34 mouse cellular contexts compared by ENCODE assay signal in the genomic region with DNA sequence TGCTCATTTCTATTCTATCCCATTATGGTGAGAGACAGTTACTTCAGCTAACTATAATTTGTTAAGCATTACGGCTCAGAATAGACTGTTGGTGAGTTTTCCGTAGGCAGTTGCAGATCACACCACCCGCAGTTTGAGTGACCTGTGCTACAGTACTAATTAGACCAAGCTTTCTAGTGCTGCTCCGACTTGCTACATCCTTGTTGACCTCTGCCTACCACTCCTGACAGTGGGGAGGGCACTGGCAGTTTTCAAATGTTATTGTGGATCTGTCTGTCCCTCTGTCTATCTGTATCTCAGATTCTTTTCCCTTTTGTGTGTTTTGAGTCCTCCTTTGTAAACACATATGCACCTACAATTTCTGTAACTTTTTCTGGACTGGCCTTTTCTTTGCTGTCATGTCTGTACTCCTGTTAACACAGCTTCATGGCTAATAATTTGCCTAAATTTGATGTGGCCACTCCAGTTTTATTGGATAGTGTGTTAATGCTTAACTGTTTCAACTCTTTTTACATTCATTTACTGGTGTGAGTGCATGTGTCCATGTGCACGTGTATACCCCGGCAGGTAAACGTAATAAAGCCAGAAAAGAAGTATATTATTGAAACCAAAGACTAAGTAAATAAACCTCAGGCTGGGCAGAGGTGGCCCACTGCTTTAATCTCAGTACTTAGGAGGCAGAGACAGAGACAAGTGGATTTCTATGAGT. TPM values are rescaled to one million over a fixed set of nuclear protein-coding genes. Genes with fewer than 3 reads are reported as not detected.
DNase-seq lines count a peak whose midpoint lies in the region; ATAC-seq lines count a peak whose summit lies in the region.
"Had no signal": no experiment of that assay in that cellular context is flagged by ENCODE, and none has a peak within 500 bp of the region (broad histone marks: within the 10 kb centered on the region; RNA-seq: fewer than 3 reads in every experiment).

No protein-coding gene starts in this region.

- no peaks in the 10 kb centered on the region for H3K27me3 ChIP-seq in heart, embryonic 10.5 days (ENCODE audit: insufficient read depth, poor library complexity, severe bottlenecking)
- H3K27me3 ChIP-seq in kidney, embryonic 14.5 days (ENCODE audit: control insufficient read depth, insufficient read depth, low read length) = no peaks in the 10 kb centered on the region
- no peaks in the 10 kb centered on the region for H3K27me3 ChIP-seq in intestine, embryonic 16.5 days (replicated peaks; ENCODE audit: control insufficient read depth, insufficient read depth, low read length)
- H3K27me3 ChIP-seq: limb, embryonic 13.5 days; midbrain, embryonic 15.5 days; stomach, embryonic 15.5 days had no signal

- no peak overlapping the region for H3K4me2 ChIP-seq in kidney, embryonic 14.5 days (replicated peaks; ENCODE audit: low read depth, low read length)
- no peak overlapping the region for H3K4me2 ChIP-seq in intestine, embryonic 16.5 days (ENCODE audit: low read depth, low read length)
- H3K4me2 ChIP-seq: heart, embryonic 13.5 days; hindbrain, embryonic 14.5 days; limb, embryonic 13.5 days; lung, embryonic 14.5 days; midbrain, embryonic 15.5 days; neural tube, embryonic 15.5 days; stomach, embryonic 15.5 days had no signal

- no peaks in the 10 kb centered on the region for H3K9me3 ChIP-seq in heart, embryonic 10.5 days
- H3K9me3 ChIP-seq in kidney, embryonic 14.5 days (ENCODE audit: control insufficient read depth, low read length) = no peaks in the 10 kb centered on the region
- no peaks in the 10 kb centered on the region for H3K9me3 ChIP-seq in intestine, embryonic 16.5 days (ENCODE audit: control insufficient read depth, low read length)
- H3K9me3 ChIP-seq: G1E; heart, embryonic 13.5 days; limb, embryonic 13.5 days; midbrain, embryonic 10.5 days; midbrain, embryonic 15.5 days; neural tube, embryonic 15.5 days; stomach, embryonic 15.5 days had no signal

- no peak overlapping the region for H3K27ac ChIP-seq in heart, embryonic 10.5 days
- H3K27ac ChIP-seq in kidney, embryonic 14.5 days (ENCODE audit: low read depth, low read length) = no peak overlapping the region
- H3K27ac ChIP-seq in intestine, embryonic 16.5 days (ENCODE audit: low read length) = no peak overlapping the region
- H3K27ac ChIP-seq: heart, embryonic 13.5 days; hindbrain, embryonic 14.5 days; limb, embryonic 13.5 days; liver, embryonic 14.5 days; midbrain, embryonic 10.5 days; midbrain, embryonic 15.5 days; neural tube, embryonic 15.5 days; stomach, embryonic 15.5 days had no signal

- no peaks in the 10 kb centered on the region for H3K4me1 ChIP-seq in heart, embryonic 10.5 days
- H3K4me1 ChIP-seq in kidney, embryonic 14.5 days (ENCODE audit: control insufficient read depth, insufficient read depth, low read length) = no peaks in the 10 kb centered on the region
- no peaks in the 10 kb centered on the region for H3K4me1 ChIP-seq in intestine, embryonic 16.5 days (ENCODE audit: control insufficient read depth, insufficient read depth, low read length)
- H3K4me1 ChIP-seq: heart, embryonic 13.5 days; limb, embryonic 13.5 days; midbrain, embryonic 10.5 days; midbrain, embryonic 15.5 days; neural tube, embryonic 15.5 days; stomach, embryonic 15.5 days had no signal

- H3K36me3 ChIP-seq in heart, embryonic 10.5 days = no peaks in the 10 kb centered on the region
- H3K36me3 ChIP-seq in kidney, embryonic 14.5 days (ENCODE audit: control insufficient read depth, insufficient read depth, low read length) = no peaks in the 10 kb centered on the region
- H3K36me3 ChIP-seq in intestine, embryonic 16.5 days (ENCODE audit: control insufficient read depth, insufficient read depth, low read length) = no peaks in the 10 kb centered on the region
- H3K36me3 ChIP-seq: G1E; heart, embryonic 13.5 days; limb, embryonic 13.5 days; midbrain, embryonic 10.5 days; midbrain, embryonic 15.5 days; neural tube, embryonic 15.5 days; stomach, embryonic 15.5 days had no signal

- ATAC-seq in kidney, embryonic 14.5 days (ENCODE audit: low FRiP score, low TSS enrichment) = no peak
- peak; percentile 73 for ATAC-seq in intestine, embryonic 16.5 days
- ATAC-seq: forebrain, embryonic 14.5 days; midbrain, embryonic 15.5 days; Patski had no signal

- H3K9ac ChIP-seq in kidney, embryonic 14.5 days (ENCODE audit: low read depth, low read length) = no peak overlapping the region
- H3K9ac ChIP-seq in intestine, embryonic 16.5 days (ENCODE audit: low read depth, low read length) = no peak overlapping the region
- H3K9ac ChIP-seq: heart, embryonic 13.5 days; hindbrain, embryonic 14.5 days; limb, embryonic 13.5 days; liver, embryonic 14.5 days; lung, embryonic 14.5 days; midbrain, embryonic 15.5 days; neural tube, embryonic 15.5 days; stomach, embryonic 15.5 days had no signal

- no peak overlapping the region for H3K4me3 ChIP-seq in heart, embryonic 10.5 days
- no peak overlapping the region for H3K4me3 ChIP-seq in kidney, embryonic 14.5 days (ENCODE audit: low read length)
- H3K4me3 ChIP-seq in intestine, embryonic 16.5 days (ENCODE audit: low read length) = no peak overlapping the region
- H3K4me3 ChIP-seq: heart, embryonic 13.5 days; limb, embryonic 13.5 days; midbrain, embryonic 10.5 days; midbrain, embryonic 15.5 days; neural tube, embryonic 15.5 days; stomach, embryonic 15.5 days had no signal

- DNase-seq in heart, adult 11 months = peak; percentile 74
- DNase-seq in heart, embryonic 10.5 days (ENCODE audit: low spot score) = no peak
- DNase-seq in kidney, adult 8-10 months = peak; percentile 40 to 42
- DNase-seq in kidney, postnatal 36 days = peak; percentile 20 to 32
- no peak for DNase-seq in adrenal gland, postnatal 14 days
- DNase-seq in spleen, postnatal 36 days (ENCODE audit: low spot score in 2 of 2) = no peak
- DNase-seq: adrenal gland, postnatal 25 days; cerebellum, adult 9-10 months; cerebellum, postnatal 36 days; gastrocnemius, postnatal 25 days; heart, adult 18-20 months; heart, postnatal 10 days; lung, embryonic 14.5 days; lung, postnatal 14 days; retina, postnatal 1 day; right cerebral cortex, postnatal 14 days had no signal

- WGBS in heart, embryonic 10.5 days = 77% methylated on average over 7 of the region's 7 CpGs
- WGBS in kidney, embryonic 14.5 days = 60% methylated on average over 7 of the region's 7 CpGs
- 57% methylated on average over 7 of the region's 7 CpGs for WGBS in intestine, embryonic 16.5 days

RNA-seq across cellular contexts. Expression of gene Alox15, which starts 21.2 kb away (rescaled TPM):
- polyA plus RNA-seq in heart, embryonic 10.5 days (2016; fragmentation: Nextera tagmentation; extraction: Ambion mirVana) = 0.13 and 0.14 TPM in 2 replicates
- 0.69 and 1.5 TPM in 2 replicates for polyA plus RNA-seq in kidney, embryonic 14.5 days (2014; fragmentation: Nextera tagmentation; extraction: Ambion mirVana)
- 0.64 and 1.1 TPM in 2 replicates for polyA plus RNA-seq in intestine, embryonic 16.5 days (2015; fragmentation: Nextera tagmentation; extraction: Ambion mirVana)
- 4.4 and 4.7 TPM in 2 replicates for total RNA-seq in adrenal gland, postnatal 14 days (2021)
- total RNA-seq: G1E; layer of hippocampus, postnatal 25 days had no signal
- polyA plus RNA-seq: forebrain, embryonic 14.5 days; G1E; midbrain, embryonic 10.5 days; neural tube, embryonic 15.5 days; Patski had no signal

RNA-seq across cellular contexts. Expression of gene Pelp1, which starts 36.8 kb away (rescaled TPM):
- polyA plus RNA-seq in heart, embryonic 10.5 days (2016; fragmentation: Nextera tagmentation; extraction: Ambion mirVana) = 37.9 and 42.9 TPM in 2 replicates
- 27.8 and 39.0 TPM in 2 replicates for polyA plus RNA-seq in kidney, embryonic 14.5 days (2014; fragmentation: Nextera tagmentation; extraction: Ambion mirVana)
- 29.1 and 31.5 TPM in 2 replicates for polyA plus RNA-seq in intestine, embryonic 16.5 days (2015; fragmentation: Nextera tagmentation; extraction: Ambion mirVana)
- total RNA-seq in adrenal gland, postnatal 14 days (2021) = 23.2 and 28.9 TPM in 2 replicates

RNA-seq across cellular contexts. Expression of gene Alox12e, which starts 50.6 kb away (rescaled TPM):
- not detected in 2 replicates for polyA plus RNA-seq in heart, embryonic 10.5 days (2016; fragmentation: Nextera tagmentation; extraction: Ambion mirVana)
- not detected in 2 replicates for polyA plus RNA-seq in kidney, embryonic 14.5 days (2014; fragmentation: Nextera tagmentation; extraction: Ambion mirVana)
- 0.13 TPM in 1 of 2 replicates, not detected in the other for polyA plus RNA-seq in intestine, embryonic 16.5 days (2015; fragmentation: Nextera tagmentation; extraction: Ambion mirVana)
- not detected in 2 replicates for total RNA-seq in adrenal gland, postnatal 14 days (2021)
- total RNA-seq: adrenal gland, postnatal 25 days; gastrocnemius, adult 18-20 months; gastrocnemius, postnatal 25 days; heart, adult 18-20 months; heart, postnatal 10 days; hematopoietic stem cell, adult 5-6 weeks; layer of hippocampus, adult 18-20 months; layer of hippocampus, postnatal 25 days; megakaryocyte progenitor cell, adult 5-6 weeks had no signal
- polyA plus RNA-seq: forebrain, embryonic 14.5 days; G1E; heart, embryonic 13.5 days; hindbrain, embryonic 14.5 days; limb, embryonic 13.5 days; lung, embryonic 14.5 days; midbrain, embryonic 10.5 days; neural tube, embryonic 15.5 days; Patski; stomach, embryonic 15.5 days had no signal

RNA-seq across cellular contexts. Expression of gene Arrb2, which starts 59.4 kb away (rescaled TPM):
- polyA plus RNA-seq in heart, embryonic 10.5 days (2016; fragmentation: Nextera tagmentation; extraction: Ambion mirVana) = 11.5 and 19.3 TPM in 2 replicates
- 11.0 and 23.3 TPM in 2 replicates for polyA plus RNA-seq in kidney, embryonic 14.5 days (2014; fragmentation: Nextera tagmentation; extraction: Ambion mirVana)
- 10.1 and 10.7 TPM in 2 replicates for polyA plus RNA-seq in intestine, embryonic 16.5 days (2015; fragmentation: Nextera tagmentation; extraction: Ambion mirVana)
- 17.5 and 32.6 TPM in 2 replicates for total RNA-seq in adrenal gland, postnatal 14 days (2021)

Comparison
In these comparisons a context has a peak if more than half of its experiments do, and no peak if none do; other contexts are left out.
1. DNase-seq: peak in heart, adult 11 months (single experiment), kidney, adult 8-10 months (2 of 2) and kidney, postnatal 36 days (2 of 2); none in heart, embryonic 10.5 days (single experiment), adrenal gland, postnatal 14 days (single experiment) and spleen, postnatal 36 days (0 of 2).